Mouse (Mus musculus): ENCODE measurements around the gene Cdhr4. TPM values are rescaled to one million over a fixed set of nuclear protein-coding genes. Genes with fewer than 3 reads are reported as not detected.

Gene Cdhr4
- polyA plus RNA-seq (2012; rRNA removed), result 5.1 and 7.3 TPM in 2 replicates

DNA sequence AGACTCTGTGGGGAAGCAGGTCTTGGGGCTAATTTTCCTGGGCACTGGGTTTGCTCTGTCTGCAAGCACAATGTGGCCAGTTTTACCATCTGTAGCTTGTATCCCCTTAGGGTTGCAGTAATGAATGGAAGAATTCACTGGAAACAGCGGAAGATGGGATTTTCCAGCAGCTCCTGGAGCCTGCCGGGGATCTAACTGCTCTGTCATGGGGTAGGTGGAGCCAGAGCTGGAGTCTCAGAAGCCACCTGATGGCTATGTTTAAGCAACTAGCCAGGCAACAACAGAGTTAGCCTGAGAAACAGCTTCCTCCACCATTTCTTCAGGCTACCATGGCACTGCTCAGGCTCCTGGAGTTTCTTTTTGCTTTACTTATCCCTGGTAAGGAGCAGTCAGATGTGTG, at the start of gene Cdhr4:
TSS of gene Cdhr4 (plus strand) at position 301 of the 400 bp plus-strand sequence.
- H3K36me3 ChIP-seq (ENCODE audit: control insufficient read depth, insufficient read depth, low read length), result no peaks in the 10 kb centered on the region
- TF ChIP-seq CTCF (IDR thresholded peaks at IDR 0.05; ENCODE audit: borderline replicate concordance, control insufficient read depth, extremely low read depth, insufficient read depth, low read length, poor library complexity) (no peak), POLR2A (IDR thresholded peaks at IDR 0.05; ENCODE audit: control insufficient read depth, extremely low read depth, insufficient read depth, low read length, poor library complexity) (no peak)
- H3K4me1 ChIP-seq (replicated peaks; ENCODE audit: control insufficient read depth, insufficient read depth, low read length), result peaks cover 18% of the 10 kb centered on the region
- H3K27ac ChIP-seq (ENCODE audit: control insufficient read depth, insufficient read depth, low read length), result no peak within 1 kb of the TSS
- WGBS, result 81% methylated on average over 2 of the region's 2 CpGs
- no peak for DNase-seq
- no peak within 1 kb of the TSS for H3K4me3 ChIP-seq (ENCODE audit: control insufficient read depth, insufficient read depth, low read length)
- H3K27me3 ChIP-seq (ENCODE audit: control insufficient read depth, insufficient read depth, low read length), result no peaks in the 10 kb centered on the region

DNA sequence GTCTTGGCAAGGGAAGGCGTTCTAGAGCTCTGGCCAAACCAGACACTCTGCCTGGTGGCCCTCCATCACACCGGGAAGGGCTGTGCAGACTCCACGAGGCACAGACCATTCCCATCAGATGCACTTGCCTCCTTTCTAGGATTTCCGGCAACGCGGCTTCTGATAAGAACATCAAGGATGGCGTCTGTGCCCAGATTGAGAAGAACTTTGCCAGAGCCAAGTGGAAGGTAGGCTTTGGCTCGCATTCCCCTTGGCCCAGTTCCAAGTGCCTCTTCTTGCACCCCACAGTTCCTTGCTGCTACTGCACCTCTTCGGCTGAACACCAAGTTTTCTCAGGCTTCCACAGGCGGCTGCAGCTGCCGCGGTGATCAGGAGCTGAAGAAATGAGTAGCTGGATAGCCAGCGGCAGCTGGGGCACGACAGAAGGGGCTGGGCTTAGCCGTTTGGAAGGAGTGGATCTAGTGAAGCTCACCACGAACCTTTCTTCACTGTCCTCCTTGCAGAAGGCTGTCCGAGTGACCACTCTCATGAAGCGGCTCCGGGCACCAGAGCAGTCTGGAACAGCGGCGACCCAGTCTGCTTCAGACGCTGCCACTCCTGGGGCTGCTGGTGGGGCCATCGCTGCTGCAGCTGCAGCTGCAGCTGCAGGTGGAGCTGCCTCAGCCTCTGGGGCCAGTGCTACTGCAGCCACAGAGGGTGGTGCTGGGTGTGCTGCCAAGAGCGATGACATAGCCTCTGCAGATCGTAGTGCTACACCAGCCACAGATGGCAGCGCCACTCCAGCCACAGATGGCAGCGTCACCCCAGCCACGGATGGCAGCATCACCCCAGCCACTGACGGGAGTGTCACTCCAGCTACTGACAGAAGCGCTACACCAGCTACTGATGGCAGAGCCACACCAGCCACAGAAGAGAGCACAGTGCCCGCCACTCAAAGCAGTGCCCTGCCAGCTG, 44.8 kb upstream of the Cdhr4 start:
- TF ChIP-seq CTCF (IDR thresholded peaks at IDR 0.05; ENCODE audit: borderline replicate concordance, control insufficient read depth, extremely low read depth, insufficient read depth, low read length, poor library complexity) (no peak), POLR2A (IDR thresholded peaks at IDR 0.05; ENCODE audit: control insufficient read depth, extremely low read depth, insufficient read depth, low read length, poor library complexity) (no peak)
- Histone ChIP-seq H3K4me3 (ENCODE audit: control insufficient read depth, insufficient read depth, low read length) (no peak overlapping the region), H3K4me1 (replicated peaks; ENCODE audit: control insufficient read depth, insufficient read depth, low read length) (peaks cover 8% of the 10 kb centered on the region; the same call in 1 of the 2 replicates), H3K36me3 (ENCODE audit: control insufficient read depth, insufficient read depth, low read length) (no peaks in the 10 kb centered on the region), H3K27me3 (ENCODE audit: control insufficient read depth, insufficient read depth, low read length) (no peaks in the 10 kb centered on the region), H3K27ac (ENCODE audit: control insufficient read depth, insufficient read depth, low read length) (no peak overlapping the region)
- 91% methylated on average over 31 of the region's 31 CpGs for WGBS
- no peak for DNase-seq

DNA sequence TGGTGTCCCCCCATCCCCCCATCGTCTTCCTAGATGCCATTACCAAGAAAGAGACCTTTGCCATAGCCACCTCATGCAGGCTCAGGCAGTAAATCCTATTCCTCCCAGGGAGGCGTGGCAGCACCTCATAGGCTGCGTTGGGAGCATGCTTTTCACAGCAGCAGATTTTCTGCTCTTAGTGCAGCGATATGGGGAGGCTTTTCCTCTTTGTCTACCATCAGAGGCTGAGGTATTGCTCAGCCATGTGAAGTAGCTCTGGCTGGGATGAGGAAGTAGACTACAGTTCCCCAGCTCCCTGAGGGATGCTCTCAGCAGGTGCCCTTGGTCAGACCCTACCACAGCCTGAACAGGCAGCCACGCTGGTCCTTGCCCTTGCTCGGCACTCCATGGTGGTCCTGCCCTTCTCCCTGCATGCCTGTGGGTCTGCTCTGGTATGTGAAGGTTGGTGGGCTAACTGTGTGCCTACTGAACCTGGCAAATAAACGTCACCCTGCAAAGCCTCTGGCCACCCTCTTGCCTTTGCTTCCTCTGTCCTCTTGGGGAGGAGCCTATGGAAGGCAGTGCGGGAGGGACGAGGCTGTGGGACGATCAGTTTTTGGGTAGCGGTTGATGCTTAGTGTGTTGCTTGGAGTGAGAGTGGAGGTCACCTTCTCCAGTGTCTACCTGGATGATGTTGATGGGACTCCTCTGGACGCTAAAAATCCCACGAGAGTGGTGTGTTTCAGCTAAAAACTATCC, 42.9 kb upstream of the Cdhr4 start:
- H3K27ac ChIP-seq (ENCODE audit: control insufficient read depth, insufficient read depth, low read length), result no peak overlapping the region
- 86% methylated on average over 13 of the region's 13 CpGs for WGBS
- DNase-seq, result no peak
- no peaks in the 10 kb centered on the region for H3K36me3 ChIP-seq (ENCODE audit: control insufficient read depth, insufficient read depth, low read length)
- TF ChIP-seq CTCF (IDR thresholded peaks at IDR 0.05; ENCODE audit: borderline replicate concordance, control insufficient read depth, extremely low read depth, insufficient read depth, low read length, poor library complexity) (no peak), POLR2A (IDR thresholded peaks at IDR 0.05; ENCODE audit: control insufficient read depth, extremely low read depth, insufficient read depth, low read length, poor library complexity) (no peak)
- peaks cover 8% of the 10 kb centered on the region; the same call in 1 of the 2 replicates for H3K4me1 ChIP-seq (replicated peaks; ENCODE audit: control insufficient read depth, insufficient read depth, low read length)
- H3K4me3 ChIP-seq (ENCODE audit: control insufficient read depth, insufficient read depth, low read length), result no peak overlapping the region
- H3K27me3 ChIP-seq (ENCODE audit: control insufficient read depth, insufficient read depth, low read length), result no peaks in the 10 kb centered on the region

DNA sequence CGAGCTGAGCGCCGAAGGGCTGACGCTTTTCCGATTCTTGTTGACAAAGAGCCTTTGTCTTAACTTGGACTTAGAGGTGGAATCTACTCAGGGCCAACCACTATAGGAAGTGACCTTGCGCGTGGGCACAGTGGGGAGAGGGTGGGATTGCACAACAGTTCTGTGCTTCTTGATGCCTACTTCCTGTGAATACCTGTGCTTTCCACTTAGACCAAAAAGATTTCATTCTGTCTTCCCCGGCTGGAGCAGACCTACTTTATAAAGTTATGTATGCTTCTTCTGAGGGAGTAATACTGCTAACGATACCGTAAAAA, 42.4 kb upstream of the Cdhr4 start, which contains the start of gene Traip:
TSS of gene Traip (plus strand) at position 215 of the 314 bp plus-strand sequence.
- Histone ChIP-seq H3K27me3 (ENCODE audit: control insufficient read depth, insufficient read depth, low read length) (no peaks in the 10 kb centered on the region), H3K4me1 (replicated peaks; ENCODE audit: control insufficient read depth, insufficient read depth, low read length) (peaks cover 8% of the 10 kb centered on the region; the same call in 1 of the 2 replicates), H3K36me3 (ENCODE audit: control insufficient read depth, insufficient read depth, low read length) (no peaks in the 10 kb centered on the region), H3K4me3 (ENCODE audit: control insufficient read depth, insufficient read depth, low read length) (peak within 1 kb of the TSS; percentile 65), H3K27ac (ENCODE audit: control insufficient read depth, insufficient read depth, low read length) (no peak within 1 kb of the TSS)
- TF ChIP-seq POLR2A (IDR thresholded peaks at IDR 0.05; ENCODE audit: control insufficient read depth, extremely low read depth, insufficient read depth, low read length, poor library complexity) (no peak), CTCF (IDR thresholded peaks at IDR 0.05; ENCODE audit: borderline replicate concordance, control insufficient read depth, extremely low read depth, insufficient read depth, low read length, poor library complexity) (no peak)
- DNase-seq, result no peak
- WGBS, result 86% methylated on average over 10 of the region's 10 CpGs

DNA sequence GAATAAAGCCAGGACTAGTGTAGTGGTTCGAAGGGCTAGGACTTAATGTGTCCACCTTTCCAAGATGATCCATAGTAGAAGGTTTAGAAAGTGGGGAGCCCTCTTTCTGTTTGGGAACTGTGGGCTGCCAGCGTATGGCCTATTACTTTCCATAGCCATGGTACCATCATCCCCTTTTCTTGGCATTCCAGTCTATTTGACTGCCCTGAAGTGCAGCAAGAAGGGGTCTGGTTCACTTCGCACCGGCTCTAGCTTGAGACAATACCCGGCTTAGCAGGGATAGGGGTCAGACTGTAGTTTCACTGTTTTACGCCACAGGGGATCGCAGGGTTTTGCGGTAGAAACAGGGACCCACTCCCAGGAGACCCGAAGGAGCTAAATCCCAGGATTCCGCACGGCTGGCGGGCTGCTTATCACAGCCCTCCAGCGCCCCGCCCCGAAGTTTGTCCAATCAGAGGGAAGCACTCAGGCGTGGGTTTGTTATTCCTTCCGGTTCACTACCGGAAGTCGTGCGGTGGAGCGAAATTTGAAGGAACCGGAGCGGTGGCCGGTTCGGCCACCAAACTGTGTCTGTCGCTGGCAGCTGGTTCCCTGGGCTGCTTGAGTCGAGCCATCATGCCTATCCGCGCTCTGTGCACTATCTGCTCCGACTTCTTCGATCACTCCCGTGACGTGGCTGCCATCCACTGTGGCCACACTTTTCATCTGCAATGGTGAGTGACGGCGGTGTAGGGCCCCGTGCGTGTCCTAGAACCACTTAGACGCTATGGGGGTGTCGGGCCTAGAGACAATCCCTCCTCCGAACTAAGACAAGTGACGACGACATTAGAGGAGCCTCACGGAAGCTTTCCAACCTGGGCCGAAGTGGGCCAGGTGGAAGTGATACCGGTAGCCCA, 41.6 kb upstream of the Cdhr4 start:
- H3K27me3 ChIP-seq (ENCODE audit: control insufficient read depth, insufficient read depth, low read length), result no peaks in the 10 kb centered on the region
- TF ChIP-seq CTCF (IDR thresholded peaks at IDR 0.05; ENCODE audit: borderline replicate concordance, control insufficient read depth, extremely low read depth, insufficient read depth, low read length, poor library complexity) (no peak), POLR2A (IDR thresholded peaks at IDR 0.05; ENCODE audit: control insufficient read depth, extremely low read depth, insufficient read depth, low read length, poor library complexity) (0 out of 2 replicates have a peak, but pooled peaks have one; percentile 46)
- H3K4me1 ChIP-seq (replicated peaks; ENCODE audit: control insufficient read depth, insufficient read depth, low read length), result peaks cover 8% of the 10 kb centered on the region; the same call in 1 of the 2 replicates
- no peak overlapping the region for H3K27ac ChIP-seq (ENCODE audit: control insufficient read depth, insufficient read depth, low read length)
- WGBS, result 17% methylated on average over 45 of the region's 45 CpGs
- H3K36me3 ChIP-seq (ENCODE audit: control insufficient read depth, insufficient read depth, low read length), result no peaks in the 10 kb centered on the region
- DNase-seq, result peak; percentile 90
- peak overlapping the region; percentile 65 for H3K4me3 ChIP-seq (ENCODE audit: control insufficient read depth, insufficient read depth, low read length)

Measured in thymus, adult 2 months (tissue).